8 mouse cellular contexts compared by ENCODE assay signal in the genomic region with DNA sequence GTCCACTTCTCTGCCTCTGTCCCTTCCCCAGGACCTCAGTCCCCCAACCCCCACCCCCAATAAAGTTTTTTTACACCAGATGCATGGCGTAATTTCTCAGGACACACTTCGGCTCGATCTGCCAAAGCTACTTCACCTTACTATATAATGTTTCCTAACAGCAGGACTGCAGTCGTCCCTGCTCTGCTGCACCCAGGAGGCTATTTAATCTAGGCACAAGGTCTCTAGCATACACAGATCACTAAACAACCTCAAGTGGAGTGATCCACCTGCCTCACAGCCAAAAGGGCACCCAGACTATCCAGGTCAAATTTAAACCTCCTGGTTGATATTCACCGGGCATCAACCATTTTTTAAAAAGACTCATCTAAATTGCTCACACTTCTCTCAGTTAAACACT. TPM values are rescaled to one million over a fixed set of nuclear protein-coding genes. Genes with fewer than 3 reads are reported as not detected.
DNase-seq lines count a peak whose midpoint lies in the region; ATAC-seq and TF ChIP-seq lines count a peak whose summit lies in the region.

No protein-coding gene starts in this region.

- no peak for ATAC-seq in cerebellum, adult (ENCODE audit: insufficient number of reproducible peaks, low FRiP score, low TSS enrichment)
- ATAC-seq in megakaryocyte, adult 5-6 weeks (ENCODE audit: poor library complexity, severe bottlenecking), result no peak

- peaks cover 3% of the 10 kb centered on the region; the same call in 1 of the 2 replicates for H3K9me3 ChIP-seq in megakaryocyte, embryonic 14.5 days
- no peaks in the 10 kb centered on the region for H3K9me3 ChIP-seq in limb, embryonic 10.5 days (replicated peaks)

- WGBS in limb, embryonic 10.5 days, result 31% methylated on average over 5 of the region's 5 CpGs
- WGBS in small intestine, adult 2 months, result 10% methylated on average over 5 of the region's 5 CpGs

- H3K27me3 ChIP-seq in megakaryocyte, embryonic 14.5 days (replicated peaks), result no peaks in the 10 kb centered on the region
- H3K27me3 ChIP-seq in limb, embryonic 10.5 days (ENCODE audit: low read depth, poor library complexity, severe bottlenecking), result no peaks in the 10 kb centered on the region
- H3K27me3 ChIP-seq in small intestine, adult 2 months (ENCODE audit: control insufficient read depth, insufficient read depth, low read length), result no peaks in the 10 kb centered on the region

- DNase-seq in cerebellum, adult 11-12 months, result peak; percentile 57
- no peak for DNase-seq in limb, embryonic 10.5 days (ENCODE audit: low spot score)
- no peak for DNase-seq in urinary bladder, adult 2 months (ENCODE audit: low spot score)
- no peak for DNase-seq in urinary bladder, postnatal 4 days (ENCODE audit: low spot score in 2 of 2)

- peaks cover 51% of the 10 kb centered on the region for H3K4me1 ChIP-seq in megakaryocyte, embryonic 14.5 days
- peaks cover 6% of the 10 kb centered on the region for H3K4me1 ChIP-seq in limb, embryonic 10.5 days
- H3K4me1 ChIP-seq in small intestine, adult 2 months (ENCODE audit: control insufficient read depth, insufficient read depth, insufficient read length, low read length), result no peaks in the 10 kb centered on the region

- TF ChIP-seq CTCF in small intestine, adult 2 months (IDR thresholded peaks at IDR 0.05; ENCODE audit: extremely low read depth, insufficient read length, insufficient replicate concordance, low read depth, low read length), result no peak

- H3K36me3 ChIP-seq in megakaryocyte, embryonic 14.5 days (replicated peaks; ENCODE audit: low read length), result peaks cover 27% of the 10 kb centered on the region
- peaks cover 1% of the 10 kb centered on the region; the same call in 1 of the 2 replicates for H3K36me3 ChIP-seq in limb, embryonic 10.5 days
- no peaks in the 10 kb centered on the region for H3K36me3 ChIP-seq in small intestine, adult 2 months (ENCODE audit: control insufficient read depth, insufficient read depth, low read length)

- peak overlapping the region; percentile 85; the same call in 1 of the 2 replicates for H3K27ac ChIP-seq in limb, embryonic 10.5 days
- H3K27ac ChIP-seq in small intestine, adult 2 months (ENCODE audit: insufficient read depth, low read depth, low read length), result peak overlapping the region; percentile 96

- H3K4me3 ChIP-seq in megakaryocyte, embryonic 14.5 days (replicated peaks), result peak overlapping the region; percentile 92
- H3K4me3 ChIP-seq in limb, embryonic 10.5 days, result peak overlapping the region; percentile 60
- H3K4me3 ChIP-seq in small intestine, adult 2 months (ENCODE audit: low read depth, low read length), result peak overlapping the region; percentile 63

- no peak for TF ChIP-seq POLR2A in small intestine, adult 2 months (IDR thresholded peaks at IDR 0.05; ENCODE audit: low read depth, low read length)

RNA-seq across cellular contexts. Expression of a gene that starts 3.6 kb away (rescaled TPM):
- 0.12 TPM in 1 of 2 replicates, not detected in the other for polyA plus RNA-seq in megakaryocyte, embryonic 14.5 days (2012; ENCODE audit: insufficient read depth, low replicate concordance)
- 9.1 and 12.0 TPM in 2 replicates for total RNA-seq in megakaryocyte, adult 5-6 weeks (2015)
- 4.6 and 7.0 TPM in 2 replicates for total RNA-seq in megakaryocyte, adult 5-6 weeks (2017)
- 3.9 and 5.0 TPM in 2 replicates for polyA plus RNA-seq in limb, embryonic 10.5 days (2016; fragmentation: Nextera tagmentation; extraction: Ambion mirVana)
- polyA plus RNA-seq in small intestine, adult 2 months (2012; rRNA removed), result 0.09 TPM in 1 of 2 replicates, not detected in the other
- 5.4 TPM in 2 replicates for polyA plus RNA-seq in urinary bladder, adult 2 months (2012; rRNA removed)

RNA-seq across cellular contexts. Expression of a gene that starts 6.7 kb away (rescaled TPM):
- 114 and 143 TPM in 2 replicates for polyA plus RNA-seq in megakaryocyte, embryonic 14.5 days (2012; ENCODE audit: insufficient read depth, low replicate concordance)
- 31.8 and 36.1 TPM in 2 replicates for total RNA-seq in megakaryocyte, adult 5-6 weeks (2015)
- 16.6 and 34.0 TPM in 2 replicates for total RNA-seq in megakaryocyte, adult 5-6 weeks (2017)
- 0.90 and 1.1 TPM in 2 replicates for polyA plus RNA-seq in limb, embryonic 10.5 days (2016; fragmentation: Nextera tagmentation; extraction: Ambion mirVana)
- polyA plus RNA-seq in small intestine, adult 2 months (2012; rRNA removed), result 4.9 and 7.5 TPM in 2 replicates
- polyA plus RNA-seq in urinary bladder, adult 2 months (2012; rRNA removed), result 2.9 and 3.1 TPM in 2 replicates

RNA-seq across cellular contexts. Expression of a gene that starts 13.2 kb away (rescaled TPM):
- 15.6 and 33.1 TPM in 2 replicates for polyA plus RNA-seq in megakaryocyte, embryonic 14.5 days (2012; ENCODE audit: insufficient read depth, low replicate concordance)
- total RNA-seq in megakaryocyte, adult 5-6 weeks (2015), result 6.3 and 10.9 TPM in 2 replicates
- total RNA-seq in megakaryocyte, adult 5-6 weeks (2017), result 14.7 and 17.1 TPM in 2 replicates
- polyA plus RNA-seq in limb, embryonic 10.5 days (2016; fragmentation: Nextera tagmentation; extraction: Ambion mirVana), result 27.7 and 28.5 TPM in 2 replicates
- polyA plus RNA-seq in small intestine, adult 2 months (2012; rRNA removed), result 3.4 and 7.9 TPM in 2 replicates
- polyA plus RNA-seq in urinary bladder, adult 2 months (2012; rRNA removed), result 10.1 and 11.1 TPM in 2 replicates

RNA-seq across cellular contexts. Expression of a gene that starts 24.6 kb away (rescaled TPM):
- polyA plus RNA-seq in megakaryocyte, embryonic 14.5 days (2012; ENCODE audit: insufficient read depth, low replicate concordance), result 2.9 and 15.1 TPM in 2 replicates
- total RNA-seq in megakaryocyte, adult 5-6 weeks (2015), result not detected in 2 replicates
- total RNA-seq in megakaryocyte, adult 5-6 weeks (2017), result 0.88 TPM in 1 of 2 replicates, not detected in the other
- 23.6 and 39.7 TPM in 2 replicates for polyA plus RNA-seq in limb, embryonic 10.5 days (2016; fragmentation: Nextera tagmentation; extraction: Ambion mirVana)
- 1.1 and 3.4 TPM in 2 replicates for polyA plus RNA-seq in small intestine, adult 2 months (2012; rRNA removed)
- 1.0 and 1.7 TPM in 2 replicates for polyA plus RNA-seq in urinary bladder, adult 2 months (2012; rRNA removed)

RNA-seq across cellular contexts. Expression of a gene that starts 40.6 kb away (rescaled TPM):
- polyA plus RNA-seq in megakaryocyte, embryonic 14.5 days (2012; ENCODE audit: insufficient read depth, low replicate concordance), result not detected in 2 replicates
- total RNA-seq in megakaryocyte, adult 5-6 weeks (2015), result not detected in 2 replicates
- not detected in 2 replicates for total RNA-seq in megakaryocyte, adult 5-6 weeks (2017)
- polyA plus RNA-seq in limb, embryonic 10.5 days (2016; fragmentation: Nextera tagmentation; extraction: Ambion mirVana), result 44.0 and 56.6 TPM in 2 replicates
- 0.83 and 3.2 TPM in 2 replicates for polyA plus RNA-seq in small intestine, adult 2 months (2012; rRNA removed)
- polyA plus RNA-seq in urinary bladder, adult 2 months (2012; rRNA removed), result 0.57 and 1.2 TPM in 2 replicates

Comparison
In these comparisons a context has a peak if more than half of its experiments do, and no peak if none do; other contexts are left out.
1. RNA of a gene that starts 6.7 kb away (polyA plus RNA-seq): 114 to 143 TPM in megakaryocyte, embryonic 14.5 days; 4.9 to 7.5 TPM in small intestine, adult 2 months, 2.9 to 3.1 TPM in urinary bladder, adult 2 months and 0.90 to 1.1 TPM in limb, embryonic 10.5 days; every median in the first group is over 10 times any median in the second.
2. Peak in every context shown above with its lines, with median percentiles within 50 percentile points of each other: H3K4me3 ChIP-seq.